Mouse (Mus musculus) kidney, embryonic 14.5 days (tissue): ENCODE data around the gene Six3. TPM values are rescaled to one million over a fixed set of nuclear protein-coding genes. Genes with fewer than 3 reads are reported as not detected.

ENCODE experiments used
- ATAC-seq: fragments of 200-750 bp; cut with Nextera tagmentation; 2 replicates; pipeline ENCODE4 v1.8.0; 2017; ENCODE audit warnings: moderate number of reproducible peaks, mild to moderate bottlenecking, moderate TSS enrichment, moderate library complexity; ENCODE audit not compliant: low FRiP score, low TSS enrichment
- H3K27ac ChIP-seq: fragments of 300-500 bp; sonication (generic); 2 replicates; pipeline ENCODE4 v1.5.1; 2014; ENCODE audit warnings: low read depth, mild to moderate bottlenecking, low read length, moderate library complexity, mixed read lengths
- H3K27me3 ChIP-seq: fragments of 300-500 bp; sonication (generic); 2 replicates; pipeline ENCODE4 v1.6.1; 2014; ENCODE audit warnings: mild to moderate bottlenecking, low read length; ENCODE audit not compliant: control insufficient read depth, insufficient read depth
- H3K36me3 ChIP-seq: fragments of 300-500 bp; sonication (generic); 2 replicates; pipeline ENCODE4 v1.6.1; 2014; ENCODE audit warnings: low read length, mixed read lengths; ENCODE audit not compliant: control insufficient read depth, insufficient read depth
- H3K4me1 ChIP-seq: fragments of 300-500 bp; sonication (generic); 2 replicates; pipeline ENCODE4 v1.6.1; 2014; ENCODE audit warnings: low read length, mixed read lengths; ENCODE audit not compliant: control insufficient read depth, insufficient read depth
- H3K4me2 ChIP-seq: fragments of 300-500 bp; sonication (generic); replicated peaks from 2 replicates; pipeline ENCODE4 v1.6.1; 2014; ENCODE audit warnings: low read depth, mild to moderate bottlenecking, low read length
- H3K4me3 ChIP-seq: fragments of 300-500 bp; sonication (generic); 2 replicates; pipeline ENCODE4 v1.5.1; 2014; ENCODE audit warnings: mild to moderate bottlenecking, low read length
- H3K9ac ChIP-seq: fragments of 300-500 bp; sonication (generic); 2 replicates; pipeline ENCODE4 v1.6.1; 2014; ENCODE audit warnings: low read depth, mild to moderate bottlenecking, low read length, moderate library complexity
- H3K9me3 ChIP-seq: fragments of 300-500 bp; sonication (generic); 2 replicates; pipeline ENCODE4 v1.6.1; 2016; ENCODE audit warnings: low read length; ENCODE audit not compliant: control insufficient read depth
- WGBS: fragments of 180-500 bp; shearing (Covaris S2); extraction: QIAGEN DNeasy Blood & Tissue Kit; methylation state at CpG from one replicate; pipeline ENCODE4 v1.1.7; 2014; 5-methylcytosine and 5-hydroxymethylcytosine counted together
- polyA plus RNA-seq: library from polyadenylated mRNA; unstranded; fragments of >200 nt; fragmentation: Nextera tagmentation; extraction: Ambion mirVana; gene quantifications from 2 replicates; pipeline ENCODE4 v1.2.1, GENCODE M21; 2014

Gene Six3
- polyA plus RNA-seq, 1 experiment from 2014 or later, result not detected

- Histone ChIP-seq H3K9me3 (no peaks in the 10 kb centered on the region), H3K4me1 (no peaks in the 10 kb centered on the region), H3K36me3 (no peaks in the 10 kb centered on the region), H3K27ac (no peak overlapping the region), H3K27me3 (peaks cover 91% of the 10 kb centered on the region), H3K4me3 (no peak overlapping the region), H3K9ac (no peak overlapping the region), H3K4me2 (no peak overlapping the region)
- ATAC-seq, result no peak
- WGBS, result 4% methylated on average over 13 of the region's 13 CpGs
Measured at GRCm38 (mm10) chr17:85609621-85610392, 3.6 kb upstream of the Six3 start.

DNA sequence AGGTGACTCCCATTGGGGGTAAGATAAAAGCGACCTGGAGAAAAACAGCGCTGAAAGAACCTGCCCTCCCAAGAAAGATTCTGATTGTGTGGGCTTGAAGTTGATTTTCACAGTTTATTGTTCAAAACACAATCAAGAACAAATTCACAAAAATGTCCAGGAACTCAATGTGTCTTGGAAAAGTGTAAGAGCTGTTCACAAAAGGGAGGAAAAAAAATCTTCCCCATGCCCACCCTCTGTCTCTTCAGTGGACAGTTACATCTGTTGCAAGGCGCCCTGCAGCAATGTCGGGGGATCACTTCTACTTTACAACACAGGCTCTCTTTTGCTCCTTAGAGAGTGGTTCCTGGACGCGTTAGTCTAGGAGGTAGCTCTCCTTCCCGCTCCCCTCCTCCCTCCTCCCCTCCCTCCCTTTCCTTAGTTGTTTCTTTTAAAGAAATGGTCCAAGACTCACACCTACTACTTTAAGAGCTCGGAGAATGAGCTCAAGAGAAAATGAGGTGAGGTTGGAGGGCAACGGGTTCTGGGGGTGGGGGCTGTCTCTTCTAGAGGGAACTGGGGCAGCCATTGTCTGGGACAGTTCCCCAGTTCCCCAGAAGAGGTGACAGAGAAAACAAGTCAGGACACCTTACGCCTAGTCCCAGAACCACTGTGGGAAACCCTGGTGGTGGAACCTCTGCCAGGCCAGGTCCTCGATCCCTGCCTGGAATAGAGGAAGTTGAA lies 2.9 kb upstream of the Six3 start:
- no peak overlapping the region for H3K9ac ChIP-seq
- H3K4me3 ChIP-seq, result no peak overlapping the region
- peaks cover 91% of the 10 kb centered on the region for H3K27me3 ChIP-seq
- no peaks in the 10 kb centered on the region for H3K9me3 ChIP-seq
- H3K4me1 ChIP-seq, result no peaks in the 10 kb centered on the region
- ATAC-seq, result no peak
- WGBS, result 3% methylated on average over 11 of the region's 11 CpGs
- H3K27ac ChIP-seq, result no peak overlapping the region
- H3K4me2 ChIP-seq, result no peak overlapping the region
- no peaks in the 10 kb centered on the region for H3K36me3 ChIP-seq

DNA sequence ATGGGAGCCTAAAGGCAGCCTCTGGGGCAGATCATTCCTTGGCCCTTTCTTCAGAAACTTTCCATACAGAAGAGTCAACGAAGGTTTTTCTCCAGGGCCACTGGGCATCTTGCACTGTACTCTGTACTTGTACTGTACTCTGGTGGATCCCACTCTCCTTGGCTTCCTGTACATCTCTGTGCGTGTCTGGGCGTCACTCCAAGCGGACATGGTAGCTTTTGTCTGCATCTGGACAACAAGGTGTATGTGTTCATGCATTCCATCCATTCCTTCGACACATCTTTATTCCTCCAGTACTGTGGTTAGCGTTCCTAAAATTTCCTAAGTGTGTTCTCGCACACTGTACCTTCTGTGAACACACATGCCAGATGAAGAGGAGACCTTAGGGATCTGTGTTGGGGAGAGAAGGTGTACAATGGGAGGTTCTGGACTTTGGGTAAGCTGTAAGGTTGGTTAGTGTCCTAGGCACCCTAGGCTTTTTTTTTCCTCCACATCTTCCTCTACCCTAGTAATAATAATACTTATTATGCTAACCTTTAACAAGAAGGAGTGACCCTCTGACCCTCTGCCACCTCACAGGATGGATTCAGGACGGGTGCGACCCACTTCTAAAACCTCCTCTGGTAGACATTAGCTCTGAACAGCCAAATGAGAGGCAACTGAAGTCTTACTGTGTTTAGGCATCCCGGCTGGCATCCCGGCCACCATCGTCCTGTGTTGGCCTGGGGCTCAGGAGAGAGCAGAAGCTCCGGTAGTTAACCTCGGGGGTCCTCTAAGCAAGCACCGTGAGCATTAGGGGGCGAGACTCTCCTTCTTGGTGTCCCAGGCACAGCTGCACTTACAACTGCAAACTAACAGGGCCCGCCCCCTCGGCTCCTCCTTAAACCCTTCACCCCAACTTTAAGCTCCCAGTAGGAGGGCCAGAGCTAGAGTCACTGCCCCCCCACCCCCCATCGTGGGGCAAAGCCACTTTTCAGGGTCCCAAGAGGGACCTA lies 1.6 kb upstream of the Six3 start:
- Histone ChIP-seq H3K27me3 (peaks cover 95% of the 10 kb centered on the region), H3K27ac (no peak overlapping the region), H3K9ac (no peak overlapping the region), H3K9me3 (no peaks in the 10 kb centered on the region), H3K4me3 (no peak overlapping the region), H3K4me1 (no peaks in the 10 kb centered on the region), H3K4me2 (no peak overlapping the region), H3K36me3 (no peaks in the 10 kb centered on the region)
- no peak for ATAC-seq
- WGBS, result 4% methylated on average over 19 of the region's 19 CpGs

- 2% methylated on average over 31 of the region's 31 CpGs for WGBS
Measured at GRCm38 (mm10) chr17:85612526-85613265, 712 bp upstream of the Six3 start.

DNA sequence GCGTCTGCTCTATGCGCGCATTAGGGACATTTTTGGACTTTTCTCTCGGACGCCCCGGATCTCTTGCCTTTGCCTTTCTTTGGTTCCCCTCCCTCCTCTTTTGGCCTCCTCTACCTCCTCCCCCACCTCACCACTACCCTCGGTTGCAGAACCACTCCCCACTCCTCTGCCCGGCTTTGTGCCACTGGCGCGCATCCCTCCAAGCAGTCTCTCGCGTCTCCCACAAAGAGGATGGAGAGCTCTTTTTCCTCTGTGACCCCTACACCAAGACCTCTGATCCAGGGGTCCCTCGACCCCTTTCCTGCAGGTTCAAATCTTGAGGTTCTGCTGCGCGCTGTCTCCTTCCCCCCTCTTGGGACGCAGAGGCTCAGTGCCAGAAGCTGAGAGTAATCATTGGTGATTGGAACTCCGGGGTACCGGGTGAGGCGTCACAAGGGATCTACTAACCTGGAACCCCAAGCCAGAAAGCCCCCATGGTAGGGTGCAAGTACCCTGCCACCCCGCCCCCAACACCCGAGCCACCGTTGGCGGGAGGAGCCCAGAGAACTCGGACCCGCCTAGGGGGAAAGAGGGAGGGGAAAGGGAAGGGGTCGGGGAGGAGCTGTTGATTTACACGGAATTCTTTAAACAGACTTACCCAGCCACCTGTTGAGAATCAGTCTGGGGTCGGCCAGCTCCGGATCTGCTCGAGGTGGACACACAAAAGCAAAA lies 758 bp downstream of the Six3 start:
- H3K27ac ChIP-seq, result no peak overlapping the region
- H3K4me2 ChIP-seq, result no peak overlapping the region
- under 1% methylated on average over 29 of the region's 30 CpGs for WGBS
- H3K4me1 ChIP-seq, result peaks cover 9% of the 10 kb centered on the region
- no peaks in the 10 kb centered on the region for H3K9me3 ChIP-seq
- ATAC-seq, result no peak
- no peak overlapping the region for H3K4me3 ChIP-seq
- H3K27me3 ChIP-seq, result peaks cover 99% of the 10 kb centered on the region
- H3K9ac ChIP-seq, result no peak overlapping the region
- H3K36me3 ChIP-seq, result no peaks in the 10 kb centered on the region

More at GRCm38 (mm10) chr17:85612526-85613265, 712 bp upstream of the Six3 start:
- Histone ChIP-seq H3K4me1 (0 out of 2 replicates have a peak, but pooled peaks cover under 1% of the 10 kb centered on the region), H3K4me3 (no peak overlapping the region), H3K27ac (no peak overlapping the region), H3K9me3 (no peaks in the 10 kb centered on the region), H3K36me3 (no peaks in the 10 kb centered on the region), H3K9ac (no peak overlapping the region), H3K4me2 (no peak overlapping the region), H3K27me3 (peaks cover 99% of the 10 kb centered on the region)
- no peak for ATAC-seq

DNA sequence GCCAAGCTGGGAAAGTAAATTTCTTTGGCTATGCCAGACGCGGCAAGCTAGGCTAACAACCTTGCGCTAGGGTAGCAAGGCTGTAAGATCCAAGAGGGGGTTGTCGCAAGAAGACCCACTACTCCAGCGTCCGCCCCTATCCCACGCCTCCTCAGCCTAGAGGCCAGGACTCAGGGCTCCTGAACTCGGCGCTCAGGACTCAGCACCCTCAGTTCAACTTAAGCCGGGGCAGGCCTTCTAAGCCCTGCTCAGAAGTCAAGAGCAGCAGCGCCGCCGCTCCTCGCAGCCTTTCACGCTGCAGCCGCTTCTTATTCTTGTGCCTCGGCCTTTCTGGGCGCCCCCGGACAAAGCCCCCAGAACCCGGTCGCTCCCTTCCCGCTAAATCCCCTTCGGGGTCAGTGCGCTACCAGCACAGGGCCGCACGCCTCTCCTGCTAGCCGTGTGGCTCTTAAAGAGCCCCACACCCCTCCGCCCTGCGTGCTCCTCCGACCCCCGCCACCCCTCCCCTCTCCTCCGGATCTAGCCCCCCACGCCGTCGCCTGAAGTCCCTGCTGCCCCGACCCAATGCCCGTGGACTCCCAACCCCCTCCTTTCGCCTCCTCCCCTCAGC lies 1.4 kb downstream of the Six3 start:
- under 1% methylated on average over 38 of the region's 38 CpGs for WGBS
- H3K27me3 ChIP-seq, result peaks cover 99% of the 10 kb centered on the region
- no peaks in the 10 kb centered on the region for H3K9me3 ChIP-seq
- no peak overlapping the region for H3K4me3 ChIP-seq
- H3K36me3 ChIP-seq, result no peaks in the 10 kb centered on the region
- no peak overlapping the region for H3K27ac ChIP-seq
- no peak overlapping the region for H3K4me2 ChIP-seq
- H3K9ac ChIP-seq, result no peak overlapping the region
- no peak for ATAC-seq
- H3K4me1 ChIP-seq, result peaks cover 9% of the 10 kb centered on the region

DNA sequence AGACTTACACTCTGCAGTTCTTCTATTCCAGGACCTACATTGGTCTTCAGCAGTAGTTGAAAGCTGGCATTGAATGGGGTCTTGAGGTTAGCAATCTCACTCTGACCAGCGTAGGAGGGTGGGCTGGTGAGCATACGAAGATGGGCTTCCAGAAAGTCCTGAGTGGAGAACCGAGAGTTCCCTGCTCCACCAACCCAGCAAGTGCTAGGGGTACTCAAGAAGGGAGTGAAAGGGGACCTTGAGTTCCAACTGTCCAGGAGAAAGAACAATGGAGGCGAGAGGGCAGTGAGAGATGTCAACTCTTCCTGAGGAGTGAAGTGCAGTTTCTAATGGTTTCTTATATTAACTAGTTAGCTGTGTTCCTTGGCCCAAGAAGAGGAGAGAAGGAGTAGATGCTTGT lies 2.2 kb downstream of the Six3 start:
- H3K9me3 ChIP-seq, result no peaks in the 10 kb centered on the region
- H3K4me2 ChIP-seq, result no peak overlapping the region

More for the DNA sequence above, 2.2 kb downstream of the Six3 start:
- WGBS, result 0% methylated on average over 4 of the region's 4 CpGs
- Histone ChIP-seq H3K27me3 (peaks cover 99% of the 10 kb centered on the region), H3K4me3 (no peak overlapping the region), H3K36me3 (no peaks in the 10 kb centered on the region), H3K4me1 (peaks cover 9% of the 10 kb centered on the region), H3K9ac (no peak overlapping the region), H3K27ac (no peak overlapping the region)
- no peak for ATAC-seq
